Mouse (Mus musculus) CH12.LX (cell line): ENCODE data around the gene Pla2g12b. TPM values are rescaled to one million over a fixed set of nuclear protein-coding genes. Genes with fewer than 3 reads are reported as not detected.

Experiments
- DNase-seq: peaks from one replicate; pipeline ENCODE4 v3.0.0-alpha.2; 2013; ENCODE audit errors: extremely low read depth
- H3K27ac ChIP-seq: 2 replicates; pipeline ENCODE4 v1.5.1; 2012; ENCODE audit warnings: low read depth, mild to moderate bottlenecking, control low read depth, moderate library complexity; ENCODE audit not compliant: insufficient read depth
- H3K27me3 ChIP-seq: replicated peaks from 2 replicates; pipeline ENCODE3; 2012; ENCODE audit warnings: inconsistent platforms
- H3K36me3 ChIP-seq, 2 experiments: replicated peaks in 1 of 2; 2 replicates each; pipeline versions ENCODE3 to v1.6.1; 2012; ENCODE audit warnings: inconsistent platforms in 1 of 2, low read length in 1 of 2, mild to moderate bottlenecking in 1 of 2, mixed read lengths in 1 of 2, moderate library complexity in 1 of 2; ENCODE audit not compliant: control insufficient read depth in 1 of 2, insufficient read depth in 1 of 2
- H3K4me1 ChIP-seq, 2 experiments: 2 replicates each; pipeline ENCODE4 v1.6.1; 2012; ENCODE audit warnings: inconsistent platforms in 1 of 2, moderate library complexity in 1 of 2; ENCODE audit not compliant: insufficient read depth in 2 of 2, control insufficient read depth in 1 of 2
- H3K4me2 ChIP-seq: 2 replicates; pipeline ENCODE4 v1.6.1; 2012; ENCODE audit warnings: low read depth, mild to moderate bottlenecking, control low read depth; ENCODE audit not compliant: poor library complexity, insufficient read depth, severe bottlenecking
- H3K4me3 ChIP-seq, 3 experiments: fragments of 150-350 bp in 1 of 3; sonication (generic) in 1 of 3; replicated peaks in 1 of 3; 2 replicates each; pipeline versions ENCODE3 to v1.5.1; 2011 to 2012; ENCODE audit warnings: low read depth in 2 of 3, low read length in 2 of 3, mild to moderate bottlenecking in 2 of 3, moderate library complexity in 2 of 3, control low read depth in 1 of 3, improper control_type of control experiment in 1 of 3, inconsistent platforms in 1 of 3, mixed read lengths in 1 of 3; ENCODE audit not compliant: poor library complexity in 1 of 3
- H3K79me2 ChIP-seq: replicated peaks from 2 replicates; pipeline ENCODE4 v1.6.1; 2012; ENCODE audit warnings: mild to moderate bottlenecking, moderate library complexity; ENCODE audit not compliant: control insufficient read depth, poor library complexity, insufficient read depth, severe bottlenecking; ENCODE audit errors: extremely low read depth
- H3K9ac ChIP-seq: 2 replicates; pipeline ENCODE4 v1.6.1; 2012; ENCODE audit warnings: low read depth, mild to moderate bottlenecking, control low read depth, moderate library complexity; ENCODE audit not compliant: insufficient read depth
- H3K9me3 ChIP-seq: replicated peaks from 2 replicates; pipeline ENCODE3; 2012; ENCODE audit warnings: low read length, inconsistent platforms, mixed read lengths
- CHD2 ChIP-seq: IDR thresholded peaks from 2 replicates; pipeline ENCODE4 v1.6.1; 2011; ENCODE audit warnings: low read length, improper control_type of control experiment
- CTCF ChIP-seq, 2 experiments: IDR thresholded peaks in 1 of 2; conservative IDR thresholded peaks in 1 of 2; 2 replicates each; pipeline ENCODE4 v1.5.1; 2011 to 2012; ENCODE audit warnings: low read depth in 2 of 2, low read length in 2 of 2, improper control_type of control experiment in 1 of 2, inconsistent platforms in 1 of 2, mild to moderate bottlenecking in 1 of 2, moderate library complexity in 1 of 2
- ETS1 ChIP-seq: conservative IDR thresholded peaks from 2 replicates; pipeline ENCODE4 v1.6.1; 2012; ENCODE audit warnings: low read depth, mild to moderate bottlenecking, inconsistent platforms, low read length, improper control_type of control experiment, moderate library complexity
- MAZ ChIP-seq: IDR thresholded peaks from 2 replicates; pipeline ENCODE4 v1.6.1; 2012; ENCODE audit warnings: low read depth, mild to moderate bottlenecking, inconsistent platforms, low read length, improper control_type of control experiment, moderate library complexity
- SIN3A ChIP-seq: IDR thresholded peaks from 2 replicates; pipeline ENCODE4 v1.6.1; 2012; ENCODE audit warnings: low read length, improper control_type of control experiment, inconsistent platforms
- ZKSCAN1 ChIP-seq: IDR thresholded peaks from 2 replicates; pipeline ENCODE4 v1.6.1; 2012; ENCODE audit warnings: low read depth, inconsistent platforms, low read length, improper control_type of control experiment, borderline replicate concordance
- dilution Hi-C: fragments of 300-500 bp; cut with MboI; formaldehyde crosslinking; loops from 2 replicates; pipeline ENCODE4 v1.14.3; 2020; ENCODE audit warnings: low sequenced_read_pairs; ENCODE audit not compliant: extremely low pct_unique_long_range_greater_than_20kb, extremely low pct_ligation_motif_present
- in situ Hi-C: fragments of 300-500 bp; cut with MboI; formaldehyde crosslinking; loops from 3 replicates; pipeline ENCODE4 v1.14.3; 2019; ENCODE audit warnings: low sequenced_read_pairs, low pct_ligation_motif_present, low pct_unique_long_range_greater_than_20kb, mixed read lengths
- polyA plus RNA-seq: library from polyadenylated mRNA; unstranded; fragments of >175 nt; gene quantifications from 2 replicates; pipeline ENCODE4 v1.2.1, GENCODE M21; 2012; ENCODE audit warnings: low read depth; ENCODE audit not compliant: insufficient read length
- total RNA-seq, 2 experiments: library from RNA; depleted of rRNA; stranded (reverse); fragments of 300-350 nt in 1 of 2; fragments of >200 nt in 1 of 2; gene quantifications; 2 replicates each; pipeline ENCODE4 v1.2.3; 2012 to 2014

Pla2g12b gene
- total and polyA plus RNA-seq, 3 experiments = not detected

DNA sequence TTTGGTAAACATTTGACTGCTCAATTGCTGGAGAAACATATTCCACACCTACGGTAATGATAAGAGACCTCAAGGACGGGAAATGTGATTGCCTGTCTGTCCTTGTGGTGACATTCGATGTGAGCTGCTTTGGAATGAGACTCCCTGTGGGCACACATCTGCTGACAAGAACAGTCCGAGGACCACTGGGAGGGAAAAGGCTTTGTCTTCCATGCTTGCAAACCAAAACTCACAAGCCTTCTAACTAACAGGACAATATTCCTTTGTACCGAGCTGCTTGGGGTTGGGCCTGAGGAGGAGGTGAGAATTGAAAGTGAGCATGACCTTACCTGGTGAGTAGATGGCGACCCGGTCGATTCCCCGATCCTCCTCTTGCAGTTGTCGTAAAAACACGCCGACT, 63.8 kb downstream of the Pla2g12b start:
- no peak overlapping the region for H3K9ac ChIP-seq
- in situ Hi-C loops = no loop called here
- TF ChIP-seq ZKSCAN1 (no peak), ETS1 (no peak), SIN3A (no peak)
- TF ChIP-seq, all 38 proteins: peak for 0
- H3K9me3 ChIP-seq = no peaks in the 10 kb centered on the region
- H3K4me1 ChIP-seq = no peaks in the 10 kb centered on the region
- H3K4me2 ChIP-seq = no peak overlapping the region
- no peak overlapping the region for H3K27ac ChIP-seq
- no peaks in the 10 kb centered on the region for H3K79me2 ChIP-seq
- DNase-seq = no peak
- no peaks in the 10 kb centered on the region for H3K27me3 ChIP-seq
- H3K4me3 ChIP-seq = no peak overlapping the region
- dilution Hi-C loops = no loop called here
- H3K36me3 ChIP-seq = peaks cover 0 to 13% of the 10 kb centered on the region in 2 experiments

DNA sequence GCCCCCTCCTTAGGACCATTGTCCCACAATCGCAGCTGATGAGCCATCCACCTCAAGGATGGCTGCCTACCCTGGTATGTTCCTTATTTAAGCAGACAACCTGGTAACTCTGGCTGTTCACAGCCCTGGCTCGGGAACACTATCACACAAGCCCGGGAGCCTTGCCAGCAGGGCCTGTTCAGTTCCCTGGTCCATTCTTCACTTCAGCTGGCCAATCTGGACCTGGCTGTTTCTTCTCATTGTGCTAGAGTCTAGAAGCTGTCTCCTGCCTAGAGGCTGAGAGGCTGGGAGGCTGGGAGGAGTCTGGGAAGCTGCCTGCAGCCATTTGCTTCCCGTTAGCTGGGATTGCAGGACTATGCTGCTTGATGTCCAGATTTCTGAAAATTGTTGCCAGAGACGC, 67.0 kb downstream of the Pla2g12b start:
- no peak overlapping the region for H3K4me2 ChIP-seq
- no peak for TF ChIP-seq CHD2
- no peak for TF ChIP-seq MAZ
- TF ChIP-seq ZKSCAN1 = no peak
- TF ChIP-seq CTCF (conservative IDR thresholded peaks at IDR 0.05 in 1 of 2, IDR thresholded peaks at IDR 0.05 in 1 of 2; ENCODE audit: low read depth in 2 of 2, low read length in 2 of 2) = no peak
- H3K27me3 ChIP-seq = no peaks in the 10 kb centered on the region
- DNase-seq = no peak
- no peak overlapping the region for H3K9ac ChIP-seq
- in situ Hi-C loops (no loop called here), dilution Hi-C loops (no loop called here)
- peaks cover 0 to 11% of the 10 kb centered on the region in 2 experiments for H3K36me3 ChIP-seq
- no peaks in the 10 kb centered on the region for H3K9me3 ChIP-seq
- no peak overlapping the region for H3K27ac ChIP-seq
- H3K4me3 ChIP-seq = no peak overlapping the region
- no peaks in the 10 kb centered on the region for H3K79me2 ChIP-seq
- H3K4me1 ChIP-seq = no peaks in the 10 kb centered on the region

Other genes starting within 250 kb of the Pla2g12b start
- gene Sept10, start 181.8 kb upstream of the Pla2g12b start, total RNA-seq (2012; rRNA removed) = 8.5 and 10.3 TPM in 2 replicates
- 13.1 and 14.9 TPM in 2 replicates for gene Sept10, start 181.8 kb upstream of the Pla2g12b start, total RNA-seq (2014; rRNA removed)
- gene Sept10, start 181.8 kb upstream of the Pla2g12b start, polyA plus RNA-seq = 6.9 and 8.9 TPM in 2 replicates
- 25.1 and 25.9 TPM in 2 replicates for gene Sowahc, start 181.7 kb upstream of the Pla2g12b start, total RNA-seq (2012; rRNA removed)
- gene Sowahc, start 181.7 kb upstream of the Pla2g12b start, total RNA-seq (2014; rRNA removed) = 50.0 and 52.2 TPM in 2 replicates
- gene Sowahc, start 181.7 kb upstream of the Pla2g12b start, polyA plus RNA-seq = 19.1 and 19.9 TPM in 2 replicates
- gene P4ha1, start 80.4 kb upstream of the Pla2g12b start, total RNA-seq (2012; rRNA removed) = 52.0 and 87.2 TPM in 2 replicates
- 138 and 141 TPM in 2 replicates for gene P4ha1, start 80.4 kb upstream of the Pla2g12b start, total RNA-seq (2014; rRNA removed)
- 38.4 and 39.9 TPM in 2 replicates for gene P4ha1, start 80.4 kb upstream of the Pla2g12b start, polyA plus RNA-seq
- 19.6 and 21.6 TPM in 2 replicates for gene Gm10273, start 8.0 kb upstream of the Pla2g12b start, total RNA-seq (2012; rRNA removed)
- 220 and 268 TPM in 2 replicates for gene Gm10273, start 8.0 kb upstream of the Pla2g12b start, total RNA-seq (2014; rRNA removed)
- gene Gm10273, start 8.0 kb upstream of the Pla2g12b start, polyA plus RNA-seq = 29.6 and 122 TPM in 2 replicates
- 1.3 and 4.5 TPM in 2 replicates for gene Oit3, start 38.1 kb downstream of the Pla2g12b start, total RNA-seq (2012; rRNA removed)
- gene Oit3, start 38.1 kb downstream of the Pla2g12b start, total RNA-seq (2014; rRNA removed) = 4.6 and 7.5 TPM in 2 replicates
- gene Oit3, start 38.1 kb downstream of the Pla2g12b start, polyA plus RNA-seq = 3.9 and 7.1 TPM in 2 replicates
- gene Gm10322, start 212.4 kb downstream of the Pla2g12b start, total RNA-seq (2012; rRNA removed) = 0.63 TPM in 1 of 2 replicates, not detected in the other
- not detected in 2 replicates for gene Gm10322, start 212.4 kb downstream of the Pla2g12b start, total RNA-seq (2014; rRNA removed)
- gene Gm10322, start 212.4 kb downstream of the Pla2g12b start, polyA plus RNA-seq = not detected in 2 replicates
- 4.8 and 5.3 TPM in 2 replicates for gene Mcu, start 213.0 kb downstream of the Pla2g12b start, total RNA-seq (2012; rRNA removed)
- gene Mcu, start 213.0 kb downstream of the Pla2g12b start, total RNA-seq (2014; rRNA removed) = 4.8 and 5.7 TPM in 2 replicates
- gene Mcu, start 213.0 kb downstream of the Pla2g12b start, polyA plus RNA-seq = 3.5 and 4.9 TPM in 2 replicates